Mouse (Mus musculus): ENCODE data around the gene Miox. TPM values are rescaled to one million over a fixed set of nuclear protein-coding genes. Genes with fewer than 3 reads are reported as not detected.

The Miox gene
- polyA plus RNA-seq, 1 experiment from 2014 or later = 0.28 TPM

DNA sequence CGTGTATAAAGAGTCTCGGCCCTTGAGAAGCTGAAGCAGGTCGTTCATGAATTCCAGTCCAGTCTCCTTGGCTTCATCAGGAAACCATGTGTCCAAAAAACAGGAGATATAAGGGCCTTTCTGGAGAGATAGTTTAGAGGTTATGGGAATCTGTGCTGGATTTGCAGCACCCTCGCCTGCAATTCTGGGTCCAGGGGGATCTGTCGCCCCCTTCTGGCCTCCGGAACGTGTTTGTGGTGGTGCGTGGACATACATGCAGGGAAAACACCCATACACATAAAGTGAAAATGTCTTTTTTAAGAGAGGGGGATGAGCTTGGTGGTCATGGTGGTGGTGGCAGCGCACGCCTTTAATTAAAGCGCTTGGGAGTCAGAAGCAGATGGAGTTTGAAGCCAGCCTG is 18.1 kb upstream of the Miox start:
- Histone ChIP-seq H3K9ac (no peak overlapping the region), H3K9me3 (replicated peaks) (no peaks in the 10 kb centered on the region), H3K4me3 (no peak overlapping the region), H3K4me1 (replicated peaks) (peaks cover 22% of the 10 kb centered on the region), H3K27me3 (peaks cover 3% of the 10 kb centered on the region; the same call in 1 of the 2 replicates), H3K36me3 (no peaks in the 10 kb centered on the region), H3K4me2 (no peak overlapping the region; the same call in 1 of the 2 replicates), H3K27ac (no peak overlapping the region)
- WGBS = 70% methylated on average over 11 of the region's 11 CpGs
- ATAC-seq (replicated peaks; ENCODE audit: insufficient number of reproducible peaks, insufficient read depth, low FRiP score, low read depth) = no peak

DNA sequence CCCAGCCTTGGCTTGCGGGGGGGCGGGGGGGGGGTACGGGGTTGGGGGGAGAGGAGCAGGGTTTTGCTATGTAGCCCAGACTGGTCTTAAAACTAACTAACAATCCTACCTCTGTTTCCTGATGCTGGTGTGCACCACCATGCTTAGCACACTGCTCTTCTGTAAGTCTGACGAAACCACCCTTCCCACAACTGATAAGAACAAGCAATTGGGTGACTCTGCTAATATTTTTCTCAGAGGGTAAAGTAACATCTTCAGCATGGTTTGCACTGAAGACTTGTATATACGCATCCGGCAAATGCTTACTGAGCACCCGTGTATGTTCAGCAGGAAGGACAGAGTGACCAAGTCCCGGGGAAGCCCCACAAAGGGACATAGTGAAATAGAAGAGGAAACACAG is 12.9 kb upstream of the Miox start:
- Histone ChIP-seq H3K4me2 (no peak overlapping the region), H3K27ac (no peak overlapping the region), H3K27me3 (peaks cover 28% of the 10 kb centered on the region), H3K9ac (no peak overlapping the region), H3K4me3 (no peak overlapping the region), H3K4me1 (replicated peaks) (peaks cover 7% of the 10 kb centered on the region; the same call in 1 of the 2 replicates), H3K9me3 (replicated peaks) (no peaks in the 10 kb centered on the region), H3K36me3 (no peaks in the 10 kb centered on the region)
- ATAC-seq (replicated peaks; ENCODE audit: insufficient number of reproducible peaks, insufficient read depth, low FRiP score, low read depth) = no peak
- WGBS = 65% methylated on average over 8 of the region's 8 CpGs

DNA sequence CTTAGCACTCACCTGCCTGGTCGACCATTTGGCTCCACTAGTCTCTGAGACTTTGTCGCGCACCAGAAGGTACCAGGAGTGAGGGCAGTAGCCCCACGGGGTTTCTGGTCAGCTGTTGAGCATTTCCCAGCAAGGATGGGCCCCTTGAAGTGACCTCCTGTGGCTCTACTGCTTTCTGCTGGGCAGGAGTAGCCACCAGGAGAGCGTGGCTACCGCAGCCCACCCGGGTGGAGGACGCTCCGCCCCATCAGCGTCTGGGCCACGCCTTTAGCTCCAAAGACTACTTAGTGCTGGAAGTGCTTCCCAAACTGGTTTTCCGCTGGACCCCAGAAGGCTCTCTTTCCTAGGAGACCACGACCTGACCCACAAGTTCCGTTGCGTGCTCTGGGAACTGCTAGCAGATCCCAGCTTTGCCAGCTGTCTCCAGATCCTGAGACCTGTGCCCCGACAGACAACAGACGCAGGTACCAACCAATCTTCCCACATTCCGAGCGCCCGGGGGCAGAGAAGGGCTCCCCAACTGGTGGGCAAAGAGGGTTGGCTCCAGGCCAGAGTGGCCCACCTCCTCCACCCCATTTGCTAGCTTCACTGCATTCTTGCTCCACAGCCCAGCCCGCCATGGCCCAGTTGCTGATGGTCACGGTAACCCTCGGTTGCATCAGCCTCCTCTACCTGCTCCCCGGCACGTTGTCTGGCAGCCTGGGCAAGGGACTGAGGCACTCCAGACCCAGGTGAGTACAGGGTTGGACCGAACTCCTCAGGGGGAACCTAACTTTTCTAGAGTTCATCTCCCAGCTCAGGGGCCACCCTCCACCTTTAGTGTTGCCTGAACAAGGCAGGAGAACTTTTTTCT is 11.3 kb upstream of the Miox start, which contains the start of gene Adm2:
Gene Adm2, plus strand, starts transcription at position 51 of the 853 bp plus-strand sequence.
- 5% methylated on average over 26 of the region's 26 CpGs for WGBS
- Histone ChIP-seq H3K4me1 (replicated peaks) (peaks cover 7% of the 10 kb centered on the region; the same call in 1 of the 2 replicates), H3K9ac (peak within 1 kb of the TSS; percentile 25), H3K27ac (no peak within 1 kb of the TSS), H3K4me3 (peak within 1 kb of the TSS; percentile 34), H3K27me3 (peaks cover 28% of the 10 kb centered on the region), H3K9me3 (replicated peaks) (no peaks in the 10 kb centered on the region), H3K4me2 (peak within 1 kb of the TSS; percentile 58), H3K36me3 (no peaks in the 10 kb centered on the region)
- no peak for ATAC-seq (replicated peaks; ENCODE audit: insufficient number of reproducible peaks, insufficient read depth, low FRiP score, low read depth)

DNA sequence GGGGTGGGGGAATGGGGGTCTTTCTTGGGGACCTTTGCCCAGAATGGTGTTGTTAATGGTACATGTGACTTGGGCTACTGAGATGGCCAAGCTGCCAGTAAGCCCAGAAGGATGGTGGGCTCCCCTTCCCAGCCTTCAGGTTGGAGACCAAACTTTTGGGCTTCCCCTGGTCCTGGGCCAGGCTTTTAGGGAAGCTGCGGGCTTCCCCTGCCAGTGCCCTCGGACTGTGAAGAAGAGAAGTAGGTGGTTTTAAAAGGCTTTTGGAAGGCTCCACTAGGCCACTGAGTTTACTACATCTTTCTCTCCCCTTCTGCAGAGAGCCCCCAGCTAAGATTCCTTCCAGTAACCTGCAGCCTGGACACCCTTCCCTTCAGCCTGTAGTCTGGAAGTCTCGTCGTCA is 10.5 kb upstream of the Miox start:
- ATAC-seq (replicated peaks; ENCODE audit: insufficient number of reproducible peaks, insufficient read depth, low FRiP score, low read depth) = no peak
- H3K4me2 ChIP-seq = no peak overlapping the region
- H3K27ac ChIP-seq = no peak overlapping the region
- no peak overlapping the region for H3K4me3 ChIP-seq
- WGBS = 78% methylated on average over 4 of the region's 4 CpGs
- peaks cover 28% of the 10 kb centered on the region for H3K27me3 ChIP-seq
- H3K9ac ChIP-seq = no peak overlapping the region
- no peaks in the 10 kb centered on the region for H3K9me3 ChIP-seq (replicated peaks)
- H3K36me3 ChIP-seq = no peaks in the 10 kb centered on the region
- H3K4me1 ChIP-seq (replicated peaks) = peaks cover 7% of the 10 kb centered on the region; the same call in 1 of the 2 replicates

DNA sequence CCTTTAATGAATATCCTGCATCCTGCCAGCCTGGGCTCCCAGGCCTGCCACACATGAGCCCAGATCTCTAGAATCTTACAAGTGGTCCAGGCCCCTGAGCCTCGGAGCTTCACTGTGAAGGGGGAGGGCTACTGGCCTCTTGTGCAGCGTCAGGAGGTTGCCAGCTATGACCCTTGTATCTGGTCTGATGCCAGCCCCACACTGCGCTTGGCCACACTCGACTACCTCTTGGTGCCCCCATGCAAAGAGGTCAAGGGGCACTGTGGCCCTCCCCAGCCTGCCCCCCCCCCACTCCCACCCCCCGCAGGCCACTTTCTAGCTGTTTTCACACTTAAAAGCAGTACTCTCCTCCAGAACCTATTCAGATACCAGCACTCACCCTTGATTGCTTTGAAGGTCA is 7.8 kb upstream of the Miox start:
- H3K4me2 ChIP-seq = no peak overlapping the region
- H3K4me3 ChIP-seq = no peak overlapping the region
- H3K9ac ChIP-seq = no peak overlapping the region
- H3K27me3 ChIP-seq = peaks cover 24% of the 10 kb centered on the region
- H3K36me3 ChIP-seq = no peaks in the 10 kb centered on the region
- no peak overlapping the region for H3K27ac ChIP-seq
- no peaks in the 10 kb centered on the region for H3K9me3 ChIP-seq (replicated peaks)
- no peak for ATAC-seq (replicated peaks; ENCODE audit: insufficient number of reproducible peaks, insufficient read depth, low FRiP score, low read depth)
- peaks cover 7% of the 10 kb centered on the region; the same call in 1 of the 2 replicates for H3K4me1 ChIP-seq (replicated peaks)
- 52% methylated on average over 5 of the region's 5 CpGs for WGBS

DNA sequence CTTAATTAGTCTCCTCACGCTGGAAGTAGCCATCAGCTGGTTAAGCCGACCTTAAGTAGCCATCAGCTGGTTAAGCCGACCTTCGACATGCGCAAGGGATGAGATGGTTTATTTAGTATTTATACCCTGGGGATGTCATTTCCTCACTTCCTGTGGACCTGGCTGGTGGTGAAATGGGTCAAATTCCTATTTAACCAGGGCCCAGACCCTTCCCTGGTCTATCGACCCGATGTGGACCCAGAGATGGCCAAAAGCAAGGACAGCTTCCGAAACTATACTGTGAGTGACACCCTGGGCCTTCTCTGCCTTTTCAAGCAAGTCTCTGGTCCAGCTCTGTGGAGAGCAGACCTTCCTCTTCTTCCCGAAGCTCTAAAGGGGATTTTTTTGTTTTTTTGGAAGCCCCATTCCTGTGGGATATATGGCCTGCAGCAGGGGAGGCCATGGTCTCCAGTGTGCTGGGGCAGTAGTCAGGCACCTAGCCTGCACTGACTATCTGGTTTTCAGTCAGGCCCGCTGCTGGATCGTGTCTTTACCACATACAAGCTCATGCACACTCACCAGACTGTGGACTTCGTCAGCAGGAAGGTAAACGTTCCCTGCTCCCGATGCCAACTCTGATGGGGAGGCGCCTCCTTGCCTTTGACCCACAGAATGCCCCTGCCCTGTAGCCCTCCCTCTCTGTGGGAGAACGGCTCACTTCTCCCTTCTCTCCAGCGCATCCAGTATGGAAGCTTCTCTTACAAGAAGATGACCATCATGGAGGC is 758 bp downstream of the Miox start:
- Histone ChIP-seq H3K9ac (no peak overlapping the region), H3K9me3 (replicated peaks) (no peaks in the 10 kb centered on the region), H3K27me3 (no peaks in the 10 kb centered on the region), H3K4me3 (no peak overlapping the region), H3K36me3 (no peaks in the 10 kb centered on the region), H3K4me2 (no peak overlapping the region), H3K4me1 (replicated peaks) (no peaks in the 10 kb centered on the region), H3K27ac (no peak overlapping the region)
- WGBS = 81% methylated on average over 17 of the region's 17 CpGs
- ATAC-seq (replicated peaks; ENCODE audit: insufficient number of reproducible peaks, insufficient read depth, low FRiP score, low read depth) = no peak

DNA sequence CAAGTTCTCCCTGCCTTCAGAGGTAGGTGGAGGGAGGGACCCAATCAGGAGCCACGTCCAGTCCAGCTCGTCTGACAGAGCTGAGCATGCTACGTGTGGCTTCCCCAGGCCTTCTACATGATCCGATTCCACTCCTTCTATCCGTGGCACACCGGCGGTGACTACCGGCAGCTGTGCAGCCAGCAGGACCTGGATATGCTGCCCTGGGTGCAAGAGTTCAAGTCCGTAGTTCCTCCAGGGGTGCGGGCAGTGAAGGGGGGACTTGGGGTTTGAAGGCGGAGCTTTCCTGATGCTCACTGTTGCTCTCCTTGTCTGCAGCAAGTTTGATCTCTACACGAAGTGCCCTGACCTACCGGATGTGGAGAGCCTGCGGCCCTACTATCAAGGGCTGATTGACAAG is 2.2 kb downstream of the Miox start:
- H3K9ac ChIP-seq = no peak overlapping the region
- ATAC-seq (replicated peaks; ENCODE audit: insufficient number of reproducible peaks, insufficient read depth, low FRiP score, low read depth) = no peak
- WGBS = 84% methylated on average over 14 of the region's 14 CpGs
- H3K4me1 ChIP-seq (replicated peaks) = no peaks in the 10 kb centered on the region
- no peaks in the 10 kb centered on the region for H3K9me3 ChIP-seq (replicated peaks)
- no peak overlapping the region for H3K4me2 ChIP-seq
- H3K27me3 ChIP-seq = no peaks in the 10 kb centered on the region
- H3K27ac ChIP-seq = no peak overlapping the region
- H3K36me3 ChIP-seq = no peaks in the 10 kb centered on the region
- H3K4me3 ChIP-seq = no peak overlapping the region

DNA sequence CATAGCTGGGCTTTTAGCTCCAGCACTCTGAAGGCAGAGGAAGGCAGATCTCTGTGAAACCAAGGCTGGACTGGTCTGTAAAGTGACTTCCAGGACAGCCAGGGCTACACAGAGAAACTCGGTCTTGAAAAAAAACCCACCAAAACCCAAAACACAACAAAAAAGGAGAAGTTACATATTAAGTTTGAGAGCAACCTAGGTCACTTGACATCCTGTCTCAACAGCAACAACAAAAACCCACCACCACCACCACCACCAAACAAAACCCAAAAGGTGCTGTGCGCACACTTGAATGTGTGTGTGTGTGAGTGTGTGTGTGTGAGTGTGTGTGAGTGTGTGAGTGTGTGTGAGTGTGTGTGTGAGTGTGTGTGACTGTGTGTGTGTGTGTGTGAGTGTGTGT is 5.5 kb downstream of the Miox start:
- no peak for ATAC-seq (replicated peaks; ENCODE audit: insufficient number of reproducible peaks, insufficient read depth, low FRiP score, low read depth)
- Histone ChIP-seq H3K27ac (no peak overlapping the region), H3K4me2 (no peak overlapping the region), H3K9ac (no peak overlapping the region), H3K9me3 (replicated peaks) (no peaks in the 10 kb centered on the region), H3K4me1 (replicated peaks) (no peaks in the 10 kb centered on the region), H3K27me3 (no peaks in the 10 kb centered on the region), H3K4me3 (no peak overlapping the region), H3K36me3 (no peaks in the 10 kb centered on the region)
- 67% methylated on average over 2 of the region's 2 CpGs for WGBS

DNA sequence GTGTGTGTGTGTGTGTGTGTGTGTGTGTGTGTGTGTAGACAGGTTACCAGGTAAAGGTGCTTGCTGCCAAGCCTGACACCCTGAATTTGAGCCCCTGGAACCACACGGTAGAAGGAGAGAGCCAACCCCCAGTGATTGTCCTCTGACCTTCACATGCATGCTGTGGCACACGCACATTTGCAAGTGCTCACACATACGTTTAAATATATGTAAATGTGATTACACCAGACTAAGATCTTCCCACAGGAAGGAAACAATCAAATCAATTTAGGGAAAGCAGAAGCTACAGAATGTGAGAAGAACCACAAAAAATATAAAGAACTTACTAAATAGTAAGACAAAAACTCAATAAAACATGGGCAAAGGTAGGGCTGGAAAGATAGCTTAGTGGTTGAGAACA is 5.9 kb downstream of the Miox start:
- H3K27me3 ChIP-seq = no peaks in the 10 kb centered on the region
- H3K36me3 ChIP-seq = no peaks in the 10 kb centered on the region
- ATAC-seq (replicated peaks; ENCODE audit: insufficient number of reproducible peaks, insufficient read depth, low FRiP score, low read depth) = no peak
- H3K9me3 ChIP-seq (replicated peaks) = no peaks in the 10 kb centered on the region
- no peak overlapping the region for H3K4me3 ChIP-seq
- no peak overlapping the region for H3K4me2 ChIP-seq
- WGBS = 70% methylated on average over 3 of the region's 3 CpGs
- no peak overlapping the region for H3K9ac ChIP-seq
- H3K4me1 ChIP-seq (replicated peaks) = no peaks in the 10 kb centered on the region
- H3K27ac ChIP-seq = no peak overlapping the region

DNA sequence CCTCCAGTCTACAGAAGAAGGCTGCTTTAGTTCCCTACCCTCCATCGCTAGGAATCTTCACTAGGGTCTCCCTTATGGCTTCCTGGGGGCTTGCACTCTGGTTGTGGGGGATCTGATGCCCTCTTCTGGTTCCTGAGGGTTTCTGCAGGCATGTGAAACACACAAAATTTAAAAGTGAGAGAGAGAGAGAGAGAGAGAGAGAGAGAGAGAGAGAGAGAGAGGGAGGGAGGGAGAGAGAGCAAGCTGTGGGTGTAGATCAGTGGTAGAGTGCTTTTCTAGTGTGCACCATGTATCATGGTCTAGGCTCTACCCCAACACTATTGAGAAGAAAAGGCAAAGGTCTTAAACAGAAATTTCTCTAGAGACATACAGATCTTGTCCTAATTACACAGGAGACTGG is 7.5 kb downstream of the Miox start:
- no peak overlapping the region for H3K4me3 ChIP-seq
- no peak overlapping the region for H3K27ac ChIP-seq
- H3K9me3 ChIP-seq (replicated peaks) = no peaks in the 10 kb centered on the region
- no peaks in the 10 kb centered on the region for H3K27me3 ChIP-seq
- 44% methylated on average over 1 of the region's 1 CpGs for WGBS
- ATAC-seq (replicated peaks; ENCODE audit: insufficient number of reproducible peaks, insufficient read depth, low FRiP score, low read depth) = no peak
- no peaks in the 10 kb centered on the region for H3K36me3 ChIP-seq
- no peak overlapping the region for H3K4me2 ChIP-seq
- no peak overlapping the region for H3K9ac ChIP-seq
- no peaks in the 10 kb centered on the region for H3K4me1 ChIP-seq (replicated peaks)

DNA sequence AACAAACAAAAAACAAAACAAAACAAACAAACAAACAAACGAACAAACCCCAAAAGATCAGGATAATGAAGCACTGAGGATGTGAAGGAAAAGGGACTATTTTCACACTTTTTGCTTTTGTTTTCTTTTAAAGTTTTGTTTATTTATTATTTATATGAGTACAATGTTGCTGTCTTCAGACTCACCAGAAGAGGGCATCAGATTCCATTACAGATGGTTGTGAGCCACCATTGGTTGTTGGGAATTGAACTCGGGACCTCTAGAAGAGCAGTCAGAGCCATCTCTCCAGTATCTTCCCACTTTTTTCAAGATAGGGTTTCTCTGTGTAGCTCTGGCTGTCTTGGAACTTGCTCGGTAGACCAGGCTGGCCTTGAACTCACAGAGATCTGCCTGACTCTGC is 9.1 kb downstream of the Miox start:
- no peak for ATAC-seq (replicated peaks; ENCODE audit: insufficient number of reproducible peaks, insufficient read depth, low FRiP score, low read depth)
- Histone ChIP-seq H3K27ac (no peak overlapping the region), H3K9ac (no peak overlapping the region), H3K4me2 (no peak overlapping the region), H3K36me3 (no peaks in the 10 kb centered on the region), H3K9me3 (replicated peaks) (no peaks in the 10 kb centered on the region), H3K27me3 (no peaks in the 10 kb centered on the region), H3K4me1 (replicated peaks) (no peaks in the 10 kb centered on the region), H3K4me3 (no peak overlapping the region)
- 76% methylated on average over 3 of the region's 3 CpGs for WGBS

All from heart, embryonic 15.5 days (tissue).